8 mouse cellular contexts compared by ENCODE assay signal in the genomic region with DNA sequence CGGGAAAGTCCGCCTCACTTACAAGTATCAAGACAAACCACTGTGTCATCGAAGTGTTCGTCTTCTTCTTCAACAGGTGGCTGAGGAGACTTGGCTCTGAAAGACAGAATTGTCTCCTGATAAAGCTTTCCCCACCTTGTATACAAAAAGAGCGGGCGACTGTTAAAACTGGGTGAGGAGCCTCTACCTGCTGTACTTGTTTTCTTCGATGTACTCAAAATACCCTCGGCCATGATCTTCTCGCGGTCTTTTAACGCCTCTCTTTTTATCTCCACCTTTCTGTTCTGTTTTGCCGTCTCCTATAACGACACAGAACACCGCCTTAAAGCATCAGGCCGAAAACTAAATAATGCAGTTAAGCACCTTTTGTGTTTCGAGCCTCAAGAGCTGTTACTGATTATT. TPM values are rescaled to one million over a fixed set of nuclear protein-coding genes. Genes with fewer than 3 reads are reported as not detected.
DNase-seq lines count a peak whose midpoint lies in the region; ATAC-seq and TF ChIP-seq lines count a peak whose summit lies in the region.

No protein-coding gene starts in this region.

- H3K4me3 ChIP-seq in embryonic facial prominence, embryonic 10.5 days, result peak overlapping the region; percentile 88
- peak overlapping the region; percentile 100 for H3K4me3 ChIP-seq in intestine, embryonic 14.5 days (ENCODE audit: low read depth, low read length)
- peak overlapping the region; percentile 99 for H3K4me3 ChIP-seq in midbrain, postnatal 0 days (ENCODE audit: low read depth, low read length)

- WGBS in embryonic facial prominence, embryonic 10.5 days, result under 1% methylated on average over 16 of the region's 16 CpGs
- WGBS in intestine, embryonic 14.5 days, result under 1% methylated on average over 16 of the region's 16 CpGs
- under 1% methylated on average over 16 of the region's 16 CpGs for WGBS in midbrain, postnatal 0 days

- no peak for TF ChIP-seq CTCF in midbrain, postnatal 0 days (IDR thresholded peaks at IDR 0.05)

- H3K27me3 ChIP-seq in embryonic facial prominence, embryonic 10.5 days (replicated peaks; ENCODE audit: low read depth, poor library complexity, severe bottlenecking), result no peaks in the 10 kb centered on the region
- no peaks in the 10 kb centered on the region for H3K27me3 ChIP-seq in intestine, embryonic 14.5 days (replicated peaks; ENCODE audit: control insufficient read depth, insufficient read depth, low read length)
- no peaks in the 10 kb centered on the region for H3K27me3 ChIP-seq in midbrain, postnatal 0 days (ENCODE audit: insufficient read depth, low read length)

- H3K27ac ChIP-seq in embryonic facial prominence, embryonic 10.5 days (replicated peaks), result peak overlapping the region; percentile 100
- H3K27ac ChIP-seq in intestine, embryonic 14.5 days (ENCODE audit: low read depth), result peak overlapping the region; percentile 99
- peak overlapping the region; percentile 100; the same call in 1 of the 2 replicates for H3K27ac ChIP-seq in midbrain, postnatal 0 days (ENCODE audit: low read depth, low read length)

- peak overlapping the region; percentile 100 for H3K9ac ChIP-seq in intestine, embryonic 14.5 days (ENCODE audit: low read length)
- H3K9ac ChIP-seq in midbrain, postnatal 0 days (replicated peaks; ENCODE audit: low read length, poor library complexity, severe bottlenecking), result peak overlapping the region; percentile 100; the same call in 1 of the 2 replicates

- ATAC-seq in intestine, embryonic 14.5 days (replicated peaks; ENCODE audit: low FRiP score, low TSS enrichment, low read depth), result no peak
- no peak for ATAC-seq in midbrain, postnatal 0 days (ENCODE audit: low FRiP score)

- H3K9me3 ChIP-seq in embryonic facial prominence, embryonic 10.5 days, result no peaks in the 10 kb centered on the region
- no peaks in the 10 kb centered on the region for H3K9me3 ChIP-seq in intestine, embryonic 14.5 days (ENCODE audit: control insufficient read depth, low read length)
- no peaks in the 10 kb centered on the region for H3K9me3 ChIP-seq in midbrain, postnatal 0 days (ENCODE audit: low read length)

- peak; percentile 58 for DNase-seq in cerebellum, adult 9-10 months
- DNase-seq in cerebellum, adult 9-11 months, result no peak
- DNase-seq in CD4-positive helper T cell, adult 2 months (ENCODE audit: low read depth, low spot score), result peak; percentile 64
- DNase-seq in embryonic facial prominence, embryonic 10.5 days (ENCODE audit: low spot score), result peak; percentile 14
- DNase-seq in intestine, embryonic 14.5 days (ENCODE audit: low spot score), result peak; percentile 62
- DNase-seq in midbrain, postnatal 0 days (ENCODE audit: low spot score), result no peak
- DNase-seq in ovary, postnatal 10 days (ENCODE audit: low spot score), result no peak
- DNase-seq in layer of hippocampus, adult 18-20 months (ENCODE audit: low spot score in 2 of 2), result no peak

- peak overlapping the region; percentile 95 for H3K4me2 ChIP-seq in intestine, embryonic 14.5 days (ENCODE audit: low read length)
- H3K4me2 ChIP-seq in midbrain, postnatal 0 days (ENCODE audit: low read depth, low read length, poor library complexity, severe bottlenecking), result peak overlapping the region; percentile 59

- H3K36me3 ChIP-seq in embryonic facial prominence, embryonic 10.5 days (replicated peaks), result peaks cover 55% of the 10 kb centered on the region
- H3K36me3 ChIP-seq in intestine, embryonic 14.5 days (ENCODE audit: control insufficient read depth, insufficient read depth, low read length), result peaks cover 49% of the 10 kb centered on the region
- H3K36me3 ChIP-seq in midbrain, postnatal 0 days (ENCODE audit: insufficient read depth, low read length), result peaks cover 20% of the 10 kb centered on the region

- peaks cover 32% of the 10 kb centered on the region for H3K4me1 ChIP-seq in embryonic facial prominence, embryonic 10.5 days
- H3K4me1 ChIP-seq in intestine, embryonic 14.5 days (replicated peaks; ENCODE audit: control insufficient read depth, insufficient read depth, low read length), result peaks cover 9% of the 10 kb centered on the region
- H3K4me1 ChIP-seq in midbrain, postnatal 0 days (ENCODE audit: insufficient read depth, low read length), result peaks cover 2% of the 10 kb centered on the region; the same call in 1 of the 2 replicates

RNA-seq across cellular contexts. Expression of a gene that starts 1.7 kb away (rescaled TPM):
- polyA plus RNA-seq in embryonic facial prominence, embryonic 10.5 days (2016; fragmentation: Nextera tagmentation; extraction: Ambion mirVana), result 455 and 483 TPM in 2 replicates
- polyA plus RNA-seq in intestine, embryonic 14.5 days (2014; fragmentation: Nextera tagmentation; extraction: Ambion mirVana), result 378 and 384 TPM in 2 replicates
- total RNA-seq in midbrain, postnatal 0 days (2014; rRNA removed), result 177 and 211 TPM in 2 replicates
- 136 and 161 TPM in 2 replicates for polyA plus RNA-seq in midbrain, postnatal 0 days (2015; fragmentation: Nextera tagmentation; extraction: Ambion mirVana)
- 100 to 1,000 TPM; 380 to 416 TPM for total RNA-seq in layer of hippocampus, adult 18-20 months (2021)

RNA-seq across cellular contexts. Expression of a gene that starts 16.9 kb away (rescaled TPM):
- 72.9 and 76.9 TPM in 2 replicates for polyA plus RNA-seq in embryonic facial prominence, embryonic 10.5 days (2016; fragmentation: Nextera tagmentation; extraction: Ambion mirVana)
- polyA plus RNA-seq in intestine, embryonic 14.5 days (2014; fragmentation: Nextera tagmentation; extraction: Ambion mirVana), result 126 and 133 TPM in 2 replicates
- 32.0 and 57.6 TPM in 2 replicates for total RNA-seq in midbrain, postnatal 0 days (2014; rRNA removed)
- 92.4 and 108 TPM in 2 replicates for polyA plus RNA-seq in midbrain, postnatal 0 days (2015; fragmentation: Nextera tagmentation; extraction: Ambion mirVana)
- total RNA-seq in layer of hippocampus, adult 18-20 months (2021), result 10 to 100 TPM; 37.1 to 38.9 TPM

Comparison
In these comparisons a context has a peak if more than half of its experiments do, and no peak if none do; other contexts are left out.
1. DNase-seq: peak in cerebellum, adult 9-10 months (single experiment), CD4-positive helper T cell, adult 2 months (single experiment), embryonic facial prominence, embryonic 10.5 days (single experiment) and intestine, embryonic 14.5 days (single experiment); none in cerebellum, adult 9-11 months (single experiment), midbrain, postnatal 0 days (single experiment), ovary, postnatal 10 days (single experiment) and layer of hippocampus, adult 18-20 months (0 of 2).
2. Peak in every context shown above with its lines, with median percentiles within 50 percentile points of each other: H3K27ac ChIP-seq and H3K4me3 ChIP-seq.